Mouse (Mus musculus): ENCODE data around the gene Klhl40. TPM values are rescaled to one million over a fixed set of nuclear protein-coding genes. Genes with fewer than 3 reads are reported as not detected.

Klhl40 gene
- total and polyA plus RNA-seq, 2 experiments from 2014 or later = 2.1 to 2.4 TPM

DNA sequence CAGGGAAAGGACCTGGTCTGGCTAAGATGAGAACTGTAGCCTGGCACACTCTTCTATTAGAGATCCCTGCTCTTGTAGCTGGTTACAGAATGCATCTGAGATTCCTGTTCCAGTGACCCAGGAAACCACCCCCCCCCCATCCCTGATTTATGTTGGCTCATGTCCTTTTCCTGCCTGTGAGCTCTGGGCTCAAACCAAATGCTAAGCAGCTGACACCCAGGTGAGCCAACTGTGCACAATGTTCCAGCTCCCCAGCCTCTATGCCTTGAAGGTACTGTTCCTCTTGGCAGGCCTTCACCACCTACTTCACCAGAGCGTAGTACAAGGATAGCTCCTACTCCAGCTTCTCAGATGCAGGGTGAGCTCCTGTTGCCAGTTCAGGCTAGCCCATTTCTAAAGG lies 45.6 kb downstream of the Klhl40 start:
- Histone ChIP-seq H3K9me3 (ENCODE audit: low read length) (no peaks in the 10 kb centered on the region), H3K36me3 (ENCODE audit: insufficient read depth, low read length) (no peaks in the 10 kb centered on the region), H3K4me2 (ENCODE audit: low read depth, low read length) (no peak overlapping the region), H3K4me1 (ENCODE audit: insufficient read depth, low read length) (peaks cover 23% of the 10 kb centered on the region; the same call in 1 of the 2 replicates), H3K9ac (replicated peaks; ENCODE audit: low read length) (no peak overlapping the region), H3K27ac (peak overlapping the region; percentile 80), H3K4me3 (ENCODE audit: low read length) (no peak overlapping the region), H3K27me3 (ENCODE audit: insufficient read depth, low read length) (no peaks in the 10 kb centered on the region)
- ATAC-seq (no peak; the same call in 1 of the 2 replicates), DNase-seq (ENCODE audit: low spot score) (peak; percentile 50)
- TF ChIP-seq CTCF (IDR thresholded peaks at IDR 0.05; ENCODE audit: low read depth) = no peak
- 67% methylated on average over 1 of the region's 1 CpGs for WGBS

DNA sequence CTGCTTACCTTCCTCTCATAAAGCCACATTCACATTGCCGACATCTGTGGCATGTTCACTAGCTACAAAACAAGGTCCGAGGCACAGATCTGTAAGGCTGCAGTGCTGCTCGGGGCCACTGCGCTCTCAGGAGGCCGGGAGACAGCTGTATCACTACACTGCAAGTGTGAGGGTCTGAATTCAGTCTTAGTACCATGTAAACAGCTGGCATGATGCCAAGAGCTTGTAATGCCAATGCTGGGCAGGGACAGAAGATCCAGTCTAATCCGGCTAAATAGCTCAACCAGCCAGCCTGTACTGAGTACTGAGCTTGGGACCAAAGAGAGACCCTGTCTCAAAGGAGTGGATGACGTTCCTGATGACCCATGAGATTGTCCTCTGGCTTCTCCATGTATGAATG lies 46.6 kb downstream of the Klhl40 start:
- DNase-seq (ENCODE audit: low spot score) (peak; percentile 81), ATAC-seq (peak; percentile 65)
- Histone ChIP-seq H3K27ac (peak overlapping the region; percentile 80; the same call in 1 of the 2 replicates), H3K9me3 (ENCODE audit: low read length) (no peaks in the 10 kb centered on the region), H3K9ac (replicated peaks; ENCODE audit: low read length) (no peak overlapping the region), H3K27me3 (ENCODE audit: insufficient read depth, low read length) (no peaks in the 10 kb centered on the region), H3K4me1 (ENCODE audit: insufficient read depth, low read length) (peaks cover 23% of the 10 kb centered on the region; the same call in 1 of the 2 replicates), H3K4me3 (ENCODE audit: low read length) (no peak overlapping the region), H3K36me3 (ENCODE audit: insufficient read depth, low read length) (no peaks in the 10 kb centered on the region), H3K4me2 (ENCODE audit: low read depth, low read length) (no peak overlapping the region)
- no peak for TF ChIP-seq CTCF (IDR thresholded peaks at IDR 0.05; ENCODE audit: low read depth)
- WGBS = 43% methylated on average over 7 of the region's 7 CpGs

- H3K4me3 ChIP-seq (ENCODE audit: low read length) = no peak overlapping the region
- DNase-seq (ENCODE audit: low spot score) = no peak
- H3K27me3 ChIP-seq (ENCODE audit: insufficient read depth, low read length) = no peaks in the 10 kb centered on the region
- no peak overlapping the region for H3K4me2 ChIP-seq (ENCODE audit: low read depth, low read length)
- no peak overlapping the region for H3K9ac ChIP-seq (replicated peaks; ENCODE audit: low read length)
- H3K4me1 ChIP-seq (ENCODE audit: insufficient read depth, low read length) = peaks cover 17% of the 10 kb centered on the region; the same call in 1 of the 2 replicates
- H3K9me3 ChIP-seq (ENCODE audit: low read length) = no peaks in the 10 kb centered on the region
- TF ChIP-seq CTCF (IDR thresholded peaks at IDR 0.05; ENCODE audit: low read depth) = no peak
- H3K36me3 ChIP-seq (ENCODE audit: insufficient read depth, low read length) = no peaks in the 10 kb centered on the region
- WGBS = 86% methylated on average over 3 of the region's 3 CpGs
- no peak for ATAC-seq
- no peak overlapping the region for H3K27ac ChIP-seq
Observed at GRCm38 (mm10) chr9:121826356-121826755, 48.9 kb downstream of the Klhl40 start.

GRCm38 (mm10) chr9:121828314-121828713 lies 50.9 kb downstream of the Klhl40 start:
- no peak for ATAC-seq
- H3K27me3 ChIP-seq (ENCODE audit: insufficient read depth, low read length) = no peaks in the 10 kb centered on the region
- TF ChIP-seq CTCF (IDR thresholded peaks at IDR 0.05; ENCODE audit: low read depth) = no peak
- H3K4me1 ChIP-seq (ENCODE audit: insufficient read depth, low read length) = 0 out of 2 replicates have a peak, but pooled peaks cover 7% of the 10 kb centered on the region
- WGBS = 80% methylated on average over 6 of the region's 6 CpGs
- no peaks in the 10 kb centered on the region for H3K9me3 ChIP-seq (ENCODE audit: low read length)
- no peak overlapping the region for H3K9ac ChIP-seq (replicated peaks; ENCODE audit: low read length)
- DNase-seq (ENCODE audit: low spot score) = no peak
- H3K4me3 ChIP-seq (ENCODE audit: low read length) = no peak overlapping the region
- no peak overlapping the region for H3K4me2 ChIP-seq (ENCODE audit: low read depth, low read length)
- no peaks in the 10 kb centered on the region for H3K36me3 ChIP-seq (ENCODE audit: insufficient read depth, low read length)
- no peak overlapping the region for H3K27ac ChIP-seq

GRCm38 (mm10) chr9:121829270-121829992 lies 52.0 kb downstream of the Klhl40 start:
- Histone ChIP-seq H3K9ac (replicated peaks; ENCODE audit: low read length) (no peak overlapping the region), H3K27me3 (ENCODE audit: insufficient read depth, low read length) (no peaks in the 10 kb centered on the region), H3K9me3 (ENCODE audit: low read length) (no peaks in the 10 kb centered on the region), H3K4me3 (ENCODE audit: low read length) (no peak overlapping the region), H3K4me1 (ENCODE audit: insufficient read depth, low read length) (no peaks in the 10 kb centered on the region), H3K4me2 (ENCODE audit: low read depth, low read length) (no peak overlapping the region), H3K36me3 (ENCODE audit: insufficient read depth, low read length) (no peaks in the 10 kb centered on the region), H3K27ac (no peak overlapping the region)
- DNase-seq (ENCODE audit: low spot score) (no peak), ATAC-seq (no peak)
- WGBS = 68% methylated on average over 7 of the region's 7 CpGs
- no peak for TF ChIP-seq CTCF (IDR thresholded peaks at IDR 0.05; ENCODE audit: low read depth)

GRCm38 (mm10) chr9:121830243-121830955 lies 53.0 kb downstream of the Klhl40 start:
- Histone ChIP-seq H3K36me3 (ENCODE audit: insufficient read depth, low read length) (no peaks in the 10 kb centered on the region), H3K27ac (no peak overlapping the region), H3K27me3 (ENCODE audit: insufficient read depth, low read length) (no peaks in the 10 kb centered on the region), H3K9ac (replicated peaks; ENCODE audit: low read length) (no peak overlapping the region), H3K4me3 (ENCODE audit: low read length) (no peak overlapping the region), H3K4me2 (ENCODE audit: low read depth, low read length) (no peak overlapping the region), H3K9me3 (ENCODE audit: low read length) (no peaks in the 10 kb centered on the region), H3K4me1 (ENCODE audit: insufficient read depth, low read length) (no peaks in the 10 kb centered on the region)
- DNase-seq (ENCODE audit: low spot score) = peak; percentile 73
- 78% methylated on average over 6 of the region's 6 CpGs for WGBS
- TF ChIP-seq CTCF (IDR thresholded peaks at IDR 0.05; ENCODE audit: low read depth) = peak; percentile 76
- peak; percentile 48; the same call in 1 of the 2 replicates for ATAC-seq

DNA sequence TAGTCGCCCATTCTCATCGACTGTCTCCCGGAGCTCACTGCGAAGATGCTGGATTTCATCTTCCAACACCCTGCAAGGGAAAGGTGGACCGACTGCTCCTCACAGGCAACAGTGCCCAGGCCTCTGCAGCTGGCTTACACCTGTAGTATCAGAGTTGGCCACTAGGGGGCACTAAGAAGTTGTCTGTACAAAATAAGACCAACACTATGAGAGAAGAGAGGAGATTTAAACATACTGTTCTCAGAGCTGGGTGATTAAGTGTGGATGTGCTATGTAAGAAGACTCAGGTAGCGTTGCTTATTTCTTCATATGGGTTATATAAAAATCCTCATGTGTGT lies 53.5 kb downstream of the Klhl40 start:
- peak; percentile 92 for TF ChIP-seq CTCF (IDR thresholded peaks at IDR 0.05; ENCODE audit: low read depth)
- H3K27ac ChIP-seq = no peak overlapping the region
- peak; percentile 92 for DNase-seq (ENCODE audit: low spot score)
- WGBS = 33% methylated on average over 6 of the region's 6 CpGs
- H3K9ac ChIP-seq (replicated peaks; ENCODE audit: low read length) = no peak overlapping the region
- no peaks in the 10 kb centered on the region for H3K9me3 ChIP-seq (ENCODE audit: low read length)
- no peaks in the 10 kb centered on the region for H3K27me3 ChIP-seq (ENCODE audit: insufficient read depth, low read length)
- no peak overlapping the region for H3K4me2 ChIP-seq (ENCODE audit: low read depth, low read length)
- H3K4me3 ChIP-seq (ENCODE audit: low read length) = no peak overlapping the region
- peak; percentile 73 for ATAC-seq
- no peaks in the 10 kb centered on the region for H3K36me3 ChIP-seq (ENCODE audit: insufficient read depth, low read length)
- no peaks in the 10 kb centered on the region for H3K4me1 ChIP-seq (ENCODE audit: insufficient read depth, low read length)

Other genes starting within 250 kb of the Klhl40 start
- not detected in 2 replicates for gene Lyzl4, start 135.5 kb upstream of the Klhl40 start, total RNA-seq (2014; rRNA removed)
- 0.23 and 0.46 TPM in 2 replicates for gene Lyzl4, start 135.5 kb upstream of the Klhl40 start, polyA plus RNA-seq (2015; fragmentation: Nextera tagmentation; extraction: Ambion mirVana)
- gene Vipr1, start 134.9 kb upstream of the Klhl40 start, total RNA-seq (2014; rRNA removed) = 1.3 and 1.4 TPM in 2 replicates
- gene Vipr1, start 134.9 kb upstream of the Klhl40 start, polyA plus RNA-seq (2015; fragmentation: Nextera tagmentation; extraction: Ambion mirVana) = 0.38 and 0.51 TPM in 2 replicates
- gene Sec22c, start 72.1 kb upstream of the Klhl40 start, total RNA-seq (2014; rRNA removed) = 19.0 and 25.2 TPM in 2 replicates
- 26.2 and 28.6 TPM in 2 replicates for gene Sec22c, start 72.1 kb upstream of the Klhl40 start, polyA plus RNA-seq (2015; fragmentation: Nextera tagmentation; extraction: Ambion mirVana)
- gene Ss18l2, start 67.3 kb upstream of the Klhl40 start, total RNA-seq (2014; rRNA removed) = 62.4 and 62.6 TPM in 2 replicates
- gene Ss18l2, start 67.3 kb upstream of the Klhl40 start, polyA plus RNA-seq (2015; fragmentation: Nextera tagmentation; extraction: Ambion mirVana) = 231 and 246 TPM in 2 replicates
- gene Nktr, start 58.4 kb upstream of the Klhl40 start, total RNA-seq (2014; rRNA removed) = 68.7 and 76.6 TPM in 2 replicates
- gene Nktr, start 58.4 kb upstream of the Klhl40 start, polyA plus RNA-seq (2015; fragmentation: Nextera tagmentation; extraction: Ambion mirVana) = 47.1 and 50.4 TPM in 2 replicates
- gene Zfp651, start 18.3 kb upstream of the Klhl40 start, total RNA-seq (2014; rRNA removed) = 62.3 and 70.1 TPM in 2 replicates
- gene Zfp651, start 18.3 kb upstream of the Klhl40 start, polyA plus RNA-seq (2015; fragmentation: Nextera tagmentation; extraction: Ambion mirVana) = 23.6 and 25.5 TPM in 2 replicates
- gene Hhatl, start 14.9 kb downstream of the Klhl40 start, total RNA-seq (2014; rRNA removed) = 1.2 and 1.8 TPM in 2 replicates
- 0.78 and 0.85 TPM in 2 replicates for gene Hhatl, start 14.9 kb downstream of the Klhl40 start, polyA plus RNA-seq (2015; fragmentation: Nextera tagmentation; extraction: Ambion mirVana)
- gene Ccdc13, start 61.9 kb downstream of the Klhl40 start, total RNA-seq (2014; rRNA removed) = 3.7 and 5.6 TPM in 2 replicates
- 3.3 and 4.0 TPM in 2 replicates for gene Ccdc13, start 61.9 kb downstream of the Klhl40 start, polyA plus RNA-seq (2015; fragmentation: Nextera tagmentation; extraction: Ambion mirVana)
- gene Higd1a, start 80.8 kb downstream of the Klhl40 start, total RNA-seq (2014; rRNA removed) = 27.2 and 36.9 TPM in 2 replicates
- gene Higd1a, start 80.8 kb downstream of the Klhl40 start, polyA plus RNA-seq (2015; fragmentation: Nextera tagmentation; extraction: Ambion mirVana) = 191 and 197 TPM in 2 replicates
- 1.0 and 5.1 TPM in 2 replicates for gene Ackr2, start 120.7 kb downstream of the Klhl40 start, total RNA-seq (2014; rRNA removed)
- 0.93 and 1.0 TPM in 2 replicates for gene Ackr2, start 120.7 kb downstream of the Klhl40 start, polyA plus RNA-seq (2015; fragmentation: Nextera tagmentation; extraction: Ambion mirVana)
- not detected in 2 replicates for gene Cyp8b1, start 138.7 kb downstream of the Klhl40 start, total RNA-seq (2014; rRNA removed)
- not detected in 2 replicates for gene Cyp8b1, start 138.7 kb downstream of the Klhl40 start, polyA plus RNA-seq (2015; fragmentation: Nextera tagmentation; extraction: Ambion mirVana)
- 5.8 and 7.5 TPM in 2 replicates for gene Fam198a, start 173.4 kb downstream of the Klhl40 start, total RNA-seq (2014; rRNA removed)
- gene Fam198a, start 173.4 kb downstream of the Klhl40 start, polyA plus RNA-seq (2015; fragmentation: Nextera tagmentation; extraction: Ambion mirVana) = 2.1 TPM in 2 replicates
- 106 and 264 TPM in 2 replicates for gene Pomgnt2, start 219.5 kb downstream of the Klhl40 start, total RNA-seq (2014; rRNA removed)
- 33.0 and 33.2 TPM in 2 replicates for gene Pomgnt2, start 219.5 kb downstream of the Klhl40 start, polyA plus RNA-seq (2015; fragmentation: Nextera tagmentation; extraction: Ambion mirVana)

Measured in hindbrain, postnatal 0 days (tissue).